Mouse (Mus musculus): ENCODE results near the gene Poc1a.

The Poc1a gene

GRCm38 (mm10) chr9:106280808-106281544 is at the start of gene Poc1a:
Poc1a (plus strand) TSS chr9:106281061.
- peak; percentile 96 for DNase-seq (ENCODE audit: low spot score)

- DNase-seq (ENCODE audit: low spot score): no peak
Observed at GRCm38 (mm10) chr9:106231220-106231619, 49.6 kb upstream of the Poc1a start.

GRCm38 (mm10) chr9:106231816-106232215 is 49.0 kb upstream of the Poc1a start:
- no peak for DNase-seq (ENCODE audit: low spot score)

GRCm38 (mm10) chr9:106232956-106233355 is 47.9 kb upstream of the Poc1a start:
- no peak for DNase-seq (ENCODE audit: low spot score)

GRCm38 (mm10) chr9:106233953-106234352 is 46.9 kb upstream of the Poc1a start:
- no peak for DNase-seq (ENCODE audit: low spot score)

GRCm38 (mm10) chr9:106235194-106235830 is 45.5 kb upstream of the Poc1a start:
- DNase-seq (ENCODE audit: low spot score): no peak

GRCm38 (mm10) chr9:106236156-106236817 is 44.6 kb upstream of the Poc1a start:
- no peak for DNase-seq (ENCODE audit: low spot score)

GRCm38 (mm10) chr9:106236818-106237211 is 44.0 kb upstream of the Poc1a start:
- DNase-seq (ENCODE audit: low spot score): no peak

- no peak for DNase-seq (ENCODE audit: low spot score)
Observed at GRCm38 (mm10) chr9:106237401-106237800, 43.5 kb upstream of the Poc1a start.

- DNase-seq (ENCODE audit: low spot score): no peak
Observed at GRCm38 (mm10) chr9:106237878-106238277, 43.0 kb upstream of the Poc1a start.

GRCm38 (mm10) chr9:106241541-106242164 is 39.2 kb upstream of the Poc1a start:
- no peak for DNase-seq (ENCODE audit: low spot score)

- no peak for DNase-seq (ENCODE audit: low spot score)
Observed at GRCm38 (mm10) chr9:106242813-106243488, 37.9 kb upstream of the Poc1a start.

- no peak for DNase-seq (ENCODE audit: low spot score)
Observed at GRCm38 (mm10) chr9:106249550-106249949, 31.3 kb upstream of the Poc1a start.

GRCm38 (mm10) chr9:106250245-106250644 is 30.6 kb upstream of the Poc1a start:
- DNase-seq (ENCODE audit: low spot score): peak; percentile 78

- DNase-seq (ENCODE audit: low spot score): no peak
Observed at GRCm38 (mm10) chr9:106251066-106251465, 29.8 kb upstream of the Poc1a start.

- no peak for DNase-seq (ENCODE audit: low spot score)
Observed at GRCm38 (mm10) chr9:106254001-106254400, 26.9 kb upstream of the Poc1a start.

- DNase-seq (ENCODE audit: low spot score): no peak
Observed at GRCm38 (mm10) chr9:106258412-106258811, 22.4 kb upstream of the Poc1a start.

GRCm38 (mm10) chr9:106258990-106259389 is 21.9 kb upstream of the Poc1a start:
- DNase-seq (ENCODE audit: low spot score): no peak

GRCm38 (mm10) chr9:106261058-106261457 is 19.8 kb upstream of the Poc1a start:
- DNase-seq (ENCODE audit: low spot score): no peak

- DNase-seq (ENCODE audit: low spot score): no peak
Observed at GRCm38 (mm10) chr9:106261491-106261890, 19.4 kb upstream of the Poc1a start.

GRCm38 (mm10) chr9:106262075-106262474 is 18.8 kb upstream of the Poc1a start:
- no peak for DNase-seq (ENCODE audit: low spot score)

GRCm38 (mm10) chr9:106263381-106263924 is 17.4 kb upstream of the Poc1a start:
- DNase-seq (ENCODE audit: low spot score): no peak

Measured in yolk sac, embryonic 10.5 days (tissue).